Mouse (Mus musculus) lung, embryonic 14.5 days (tissue): ENCODE measurements around the gene Mybpc2. TPM values are rescaled to one million over a fixed set of nuclear protein-coding genes. Genes with fewer than 3 reads are reported as not detected.

Experiments used
- ATAC-seq: fragments of 200-750 bp; cut with Nextera tagmentation; 2 replicates; pipeline ENCODE4 v1.8.0; 2017; ENCODE audit warnings: mild to moderate bottlenecking, moderate TSS enrichment, moderate library complexity; ENCODE audit not compliant: insufficient read depth
- DNase-seq: peaks from one replicate; pipeline ENCODE4 v3.0.0-alpha.2; 2015
- H3K27ac ChIP-seq: fragments of 300-500 bp; sonication (generic); 2 replicates; pipeline ENCODE4 v1.5.1; 2014; ENCODE audit warnings: low read depth, mild to moderate bottlenecking, moderate library complexity
- H3K27me3 ChIP-seq: fragments of 300-500 bp; sonication (generic); 2 replicates; pipeline ENCODE4 v1.6.1; 2014; ENCODE audit warnings: low read length, control low read depth; ENCODE audit not compliant: insufficient read depth
- H3K36me3 ChIP-seq: fragments of 300-500 bp; sonication (generic); 2 replicates; pipeline ENCODE4 v1.6.1; 2014; ENCODE audit warnings: control low read depth; ENCODE audit not compliant: insufficient read depth
- H3K4me1 ChIP-seq: fragments of 300-500 bp; sonication (generic); 2 replicates; pipeline ENCODE4 v1.6.1; 2014; ENCODE audit warnings: antibody characterized with exemption, control low read depth; ENCODE audit not compliant: insufficient read depth
- H3K4me2 ChIP-seq: fragments of 300-500 bp; sonication (generic); 2 replicates; pipeline ENCODE4 v1.6.1; 2014; ENCODE audit warnings: mild to moderate bottlenecking
- H3K4me3 ChIP-seq: fragments of 300-500 bp; sonication (generic); 2 replicates; pipeline ENCODE4 v1.5.1; 2014; ENCODE audit warnings: low read depth, low read length
- H3K9ac ChIP-seq: fragments of 300-500 bp; sonication (generic); 2 replicates; pipeline ENCODE4 v1.6.1; 2014
- H3K9me3 ChIP-seq: fragments of 300-500 bp; sonication (generic); 2 replicates; pipeline ENCODE4 v1.6.1; 2016; ENCODE audit warnings: low read depth, low read length, control low read depth
- CTCF ChIP-seq: IDR thresholded peaks from 2 replicates; pipeline ENCODE4 v1.5.1; 2016; ENCODE audit warnings: antibody characterized with exemption, low read depth
- WGBS: fragments of 180-500 bp; shearing (Covaris S2); extraction: QIAGEN DNeasy Blood & Tissue Kit; methylation state at CpG from one replicate; pipeline ENCODE4 v1.1.7; 2014; 5-methylcytosine and 5-hydroxymethylcytosine counted together
- polyA plus RNA-seq: library from polyadenylated mRNA; unstranded; fragments of >200 nt; fragmentation: Nextera tagmentation; extraction: Ambion mirVana; gene quantifications from 2 replicates; pipeline ENCODE4 v1.2.1, GENCODE M21; 2014

The Mybpc2 gene
- polyA plus RNA-seq, 1 experiment from 2014 or later = 0.14 TPM

DNA sequence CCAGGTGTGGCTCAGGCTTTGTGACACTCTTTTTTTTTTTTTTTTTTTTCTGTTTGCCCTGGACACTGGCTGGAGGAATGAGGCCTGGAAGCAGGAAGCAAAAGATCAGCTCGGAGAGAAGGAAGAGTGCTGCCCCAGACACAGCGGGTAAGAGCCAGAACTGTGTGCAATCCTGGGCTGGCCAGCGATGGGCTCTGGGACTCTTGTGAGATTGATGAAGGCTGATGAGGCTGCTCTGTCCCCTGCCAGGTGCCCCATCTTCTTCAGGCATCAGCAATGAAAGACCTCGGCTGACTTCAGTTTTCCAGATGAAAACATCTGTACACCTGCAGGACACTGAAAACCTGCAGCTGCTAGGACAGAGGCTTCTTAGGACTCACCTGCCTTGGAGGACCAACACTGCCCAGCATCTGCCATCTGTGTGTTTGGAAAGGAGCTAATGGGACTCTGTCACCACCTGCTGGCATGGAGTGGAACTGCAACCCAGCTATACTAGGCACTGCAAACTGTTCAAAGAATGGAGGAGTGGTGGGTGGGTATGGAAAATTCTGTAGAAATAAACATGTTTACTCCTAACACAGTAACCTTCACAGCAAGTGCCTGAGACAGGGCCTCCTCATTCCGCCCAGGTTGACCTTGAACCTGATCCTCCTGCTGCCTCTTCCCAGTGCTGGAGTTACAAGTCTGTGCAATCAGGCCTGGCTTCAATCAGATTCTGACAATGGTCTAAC lies 39.5 kb downstream of the Mybpc2 start:
- peak; percentile 99 for TF ChIP-seq CTCF
- Histone ChIP-seq H3K4me2 (no peak overlapping the region), H3K27ac (no peak overlapping the region), H3K36me3 (peaks cover 14% of the 10 kb centered on the region), H3K27me3 (no peaks in the 10 kb centered on the region), H3K9me3 (no peaks in the 10 kb centered on the region), H3K9ac (no peak overlapping the region), H3K4me1 (no peaks in the 10 kb centered on the region), H3K4me3 (no peak overlapping the region)
- ATAC-seq (peak; percentile 65; the same call in 1 of the 2 replicates), DNase-seq (peak; percentile 91)
- WGBS = 38% methylated on average over 5 of the region's 5 CpGs

DNA sequence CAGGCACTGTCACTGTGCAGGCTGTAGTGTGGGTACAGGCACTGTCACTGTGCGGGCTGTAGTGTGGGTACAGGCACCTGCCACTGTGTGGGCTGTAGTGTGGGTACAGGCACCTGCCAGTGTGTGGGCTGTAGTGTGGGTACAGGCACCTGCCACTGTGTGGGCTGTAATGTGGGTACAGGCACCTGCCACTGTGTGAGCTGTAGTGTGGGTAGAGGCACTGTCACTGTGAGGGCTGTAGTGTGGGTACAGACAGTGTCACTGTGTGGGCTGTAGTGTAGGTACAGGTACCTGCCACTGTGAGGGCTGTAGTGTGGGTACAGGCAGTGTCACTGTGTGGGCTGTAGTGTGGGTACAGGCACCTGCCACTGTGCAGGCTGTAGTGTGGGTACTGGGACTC lies 40.3 kb downstream of the Mybpc2 start:
- 0 out of 2 replicates have a peak, but pooled peaks cover 5% of the 10 kb centered on the region for H3K36me3 ChIP-seq
- H3K4me2 ChIP-seq = no peak overlapping the region
- ATAC-seq = no peak
- WGBS = 91% methylated on average over 1 of the region's 1 CpGs
- no peak for TF ChIP-seq CTCF
- H3K4me1 ChIP-seq = no peaks in the 10 kb centered on the region
- DNase-seq = no peak
- H3K27ac ChIP-seq = no peak overlapping the region
- H3K9me3 ChIP-seq = no peaks in the 10 kb centered on the region
- no peak overlapping the region for H3K9ac ChIP-seq
- H3K4me3 ChIP-seq = no peak overlapping the region
- no peaks in the 10 kb centered on the region for H3K27me3 ChIP-seq

DNA sequence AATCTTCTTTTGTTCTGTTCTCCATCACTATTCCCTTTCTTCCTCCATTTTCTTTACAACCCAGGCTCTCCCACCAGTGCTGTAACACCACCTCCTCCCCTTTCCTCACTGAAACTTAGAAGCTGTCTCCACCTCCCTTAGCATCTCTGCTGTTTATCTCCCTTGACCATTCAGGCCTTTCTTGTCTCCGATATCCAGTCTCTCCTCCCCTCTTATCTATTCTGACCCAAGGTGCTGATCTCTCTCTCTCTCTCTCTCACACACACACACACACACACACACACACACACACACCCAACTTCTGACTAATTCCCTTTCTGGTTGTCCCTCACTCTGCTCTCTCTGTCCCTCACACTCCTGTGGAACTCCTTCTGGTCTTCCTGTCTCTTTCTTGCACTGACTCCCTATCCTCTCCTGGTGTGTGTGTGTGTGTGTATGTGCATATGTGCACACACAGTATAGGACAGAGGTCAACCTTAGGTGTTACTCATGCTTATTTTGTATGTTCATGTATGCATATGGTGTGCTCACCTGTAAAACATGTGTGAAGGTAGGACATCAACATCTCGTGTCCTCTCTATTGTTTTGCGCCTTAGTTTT lies 41.5 kb downstream of the Mybpc2 start:
- 0 out of 2 replicates have a peak overlapping the region, but pooled peaks have one; percentile 7 for H3K4me2 ChIP-seq
- 54% methylated on average over 3 of the region's 3 CpGs for WGBS
- no peaks in the 10 kb centered on the region for H3K36me3 ChIP-seq
- H3K27me3 ChIP-seq = no peaks in the 10 kb centered on the region
- H3K4me3 ChIP-seq = no peak overlapping the region
- H3K9ac ChIP-seq = no peak overlapping the region
- no peak for TF ChIP-seq CTCF
- no peak for DNase-seq
- H3K4me1 ChIP-seq = no peaks in the 10 kb centered on the region
- no peaks in the 10 kb centered on the region for H3K9me3 ChIP-seq
- ATAC-seq = no peak
- H3K27ac ChIP-seq = no peak overlapping the region

DNA sequence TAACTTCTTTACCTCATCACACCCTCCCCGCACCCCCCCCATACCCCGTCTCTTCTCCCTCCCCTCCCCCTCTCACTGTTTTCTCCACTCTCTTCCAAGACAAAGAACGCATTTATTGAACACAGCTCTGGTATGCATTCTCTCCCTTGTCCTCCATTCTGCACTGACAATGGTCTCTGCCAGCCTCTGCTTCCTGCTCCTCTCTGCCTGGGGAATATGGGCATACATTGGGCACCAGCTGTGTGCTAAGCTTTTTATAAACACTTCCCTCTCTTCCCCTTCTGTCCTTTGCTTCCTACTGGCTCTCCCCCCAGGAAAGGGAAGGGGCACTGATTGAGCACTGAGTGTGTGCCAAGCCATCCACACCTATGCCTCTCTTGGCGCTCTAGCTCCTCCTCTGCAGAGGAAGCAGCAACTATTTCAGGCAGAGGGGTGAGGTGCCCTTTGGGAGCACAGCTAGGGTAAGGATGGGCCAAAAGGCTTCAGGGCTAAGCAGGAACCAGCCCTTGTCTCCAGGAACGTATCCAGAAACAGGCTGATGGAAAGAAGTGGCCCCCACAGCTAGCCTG lies 49.3 kb downstream of the Mybpc2 start:
- Histone ChIP-seq H3K4me1 (peaks cover 14% of the 10 kb centered on the region), H3K4me2 (peak overlapping the region; percentile 5; the same call in 1 of the 2 replicates), H3K36me3 (no peaks in the 10 kb centered on the region), H3K4me3 (no peak overlapping the region), H3K27ac (no peak overlapping the region), H3K9me3 (no peaks in the 10 kb centered on the region), H3K27me3 (peaks cover 10% of the 10 kb centered on the region; the same call in 1 of the 2 replicates), H3K9ac (no peak overlapping the region)
- DNase-seq = no peak
- no peak for TF ChIP-seq CTCF
- 33% methylated on average over 5 of the region's 5 CpGs for WGBS
- no peak for ATAC-seq

DNA sequence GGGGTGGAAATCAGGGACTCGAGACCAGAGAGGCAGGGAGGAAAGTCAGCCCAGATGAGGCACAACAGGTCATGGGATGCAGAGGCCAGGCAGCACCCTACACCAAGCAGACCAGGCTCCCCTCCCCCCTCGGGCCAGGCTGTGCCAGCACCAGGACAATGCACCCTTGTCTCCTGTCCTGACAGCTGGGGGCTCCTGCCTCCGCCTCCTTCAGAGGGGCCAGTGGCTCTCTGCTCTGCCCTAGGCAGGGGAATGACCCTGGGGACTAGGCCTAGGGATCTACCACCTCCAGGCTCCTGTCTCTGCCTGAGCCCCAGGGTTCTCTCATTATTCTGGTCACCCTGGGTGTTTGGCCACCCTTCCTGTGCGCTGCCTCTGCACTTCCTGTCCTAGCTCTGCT lies 50.0 kb downstream of the Mybpc2 start:
- DNase-seq = no peak
- H3K27me3 ChIP-seq = peaks cover 10% of the 10 kb centered on the region; the same call in 1 of the 2 replicates
- peaks cover 15% of the 10 kb centered on the region for H3K4me1 ChIP-seq

DNA sequence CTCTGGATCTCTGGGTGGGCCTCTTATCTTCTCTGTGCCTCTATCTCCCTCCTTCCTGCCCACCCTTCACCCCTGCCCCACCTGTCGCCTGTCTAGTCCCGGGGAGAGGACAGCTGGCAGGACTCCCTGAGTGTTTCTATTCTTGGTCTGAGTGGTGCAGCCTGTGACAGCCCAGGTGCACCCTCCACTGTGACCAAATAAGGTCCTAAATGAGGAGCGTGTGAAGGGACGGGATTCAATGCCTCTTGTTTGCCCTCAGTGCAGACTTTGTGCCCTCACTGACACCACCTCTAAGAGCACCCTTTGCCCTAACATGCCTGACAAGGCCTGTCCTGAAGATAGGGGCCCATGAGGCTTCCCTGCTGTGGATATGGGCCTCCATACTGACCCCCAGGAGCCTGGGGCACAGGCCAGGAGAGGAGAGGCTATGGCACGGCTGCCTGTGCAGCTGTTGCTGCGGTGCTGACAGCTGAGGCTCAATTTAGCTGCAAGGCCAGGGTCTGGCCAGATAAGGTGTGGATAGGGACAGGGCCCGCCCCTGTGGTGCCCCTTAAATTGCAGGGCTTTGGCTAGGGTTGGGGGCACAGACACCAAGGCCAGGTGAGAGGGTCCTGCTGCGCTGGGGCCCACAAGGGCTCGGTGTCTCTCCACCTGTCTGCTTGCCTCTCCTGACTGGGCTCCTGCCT lies 51.4 kb downstream of the Mybpc2 start:
- TF ChIP-seq CTCF = no peak
- Histone ChIP-seq H3K27ac (peak overlapping the region; percentile 65; the same call in 1 of the 2 replicates), H3K27me3 (peaks cover 10% of the 10 kb centered on the region; the same call in 1 of the 2 replicates), H3K9me3 (no peaks in the 10 kb centered on the region), H3K4me3 (no peak overlapping the region), H3K9ac (peak overlapping the region; percentile 9; the same call in 1 of the 2 replicates), H3K4me1 (peaks cover 23% of the 10 kb centered on the region), H3K36me3 (no peaks in the 10 kb centered on the region), H3K4me2 (peak overlapping the region; percentile 31; the same call in 1 of the 2 replicates)
- WGBS = 29% methylated on average over 9 of the region's 9 CpGs
- DNase-seq (no peak), ATAC-seq (peak; percentile 12; the same call in 1 of the 2 replicates)

More for the DNA sequence above, 50.0 kb downstream of the Mybpc2 start:
- H3K36me3 ChIP-seq = no peaks in the 10 kb centered on the region
- no peak for TF ChIP-seq CTCF
- H3K9ac ChIP-seq = peak overlapping the region; percentile 36; the same call in 1 of the 2 replicates
- no peaks in the 10 kb centered on the region for H3K9me3 ChIP-seq
- no peak for ATAC-seq
- 22% methylated on average over 4 of the region's 4 CpGs for WGBS
- no peak overlapping the region for H3K4me3 ChIP-seq
- H3K27ac ChIP-seq = peak overlapping the region; percentile 60; the same call in 1 of the 2 replicates
- H3K4me2 ChIP-seq = peak overlapping the region; percentile 26; the same call in 1 of the 2 replicates
